Mouse (Mus musculus) E14TG2a.4 (cell line): ENCODE measurements at regions not wholly inside any gene's neighbourhood (a gene's known extent, or its start where the extent isn't known, plus 50 kb on each side); places are given as distances from the start of the nearest gene placed in this dataset.

ENCODE experiments used
- CTCF ChIP-seq: conservative IDR thresholded peaks from 2 replicates; pipeline ENCODE4 v1.5.1; 2014; ENCODE audit warnings: low read length
- NANOG ChIP-seq: IDR thresholded peaks from 2 replicates; pipeline ENCODE4 v1.6.1; 2014; ENCODE audit warnings: borderline replicate concordance, low read length, mixed read lengths
- POU5F1 ChIP-seq: IDR thresholded peaks from 2 replicates; pipeline ENCODE4 v1.6.1; 2014; ENCODE audit warnings: low read length, borderline replicate concordance

DNA sequence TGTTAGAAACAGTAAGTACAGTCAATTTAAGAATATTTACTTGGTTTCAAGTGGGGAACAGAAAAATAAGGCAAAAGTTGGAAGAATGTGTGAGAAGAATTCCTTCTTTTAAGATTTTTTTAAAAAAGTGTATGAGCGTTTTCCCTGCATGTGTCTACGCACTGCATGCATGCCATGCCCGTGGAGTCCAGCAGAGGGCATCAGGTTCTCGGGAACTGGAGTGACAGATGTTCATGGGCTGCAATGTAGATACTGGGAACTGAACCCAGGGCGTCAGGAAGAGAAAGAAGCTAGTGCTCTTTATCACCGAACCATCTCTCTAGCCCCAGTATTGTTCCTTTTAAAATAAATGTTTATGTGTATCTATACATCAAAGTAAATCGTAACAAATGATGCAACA lies 150.8 kb upstream of the Meis2 start:
- TF ChIP-seq CTCF = peak; percentile 82
- no peak for TF ChIP-seq POU5F1
- no peak for TF ChIP-seq NANOG
